Mouse (Mus musculus) 416B (cell line): ENCODE data around the gene Lbhd2.

Experiments used
- DNase-seq: peaks from one replicate; pipeline ENCODE4 v3.0.0; 2011; ENCODE audit warnings: low read depth

Lbhd2 gene

GRCm38 (mm10) chr12:111409583-111409982 lies 3.0 kb downstream of the Lbhd2 start:
- no peak for DNase-seq

GRCm38 (mm10) chr12:111411631-111412355 lies 5.2 kb downstream of the Lbhd2 start:
- no peak for DNase-seq

GRCm38 (mm10) chr12:111412581-111413284 lies 6.1 kb downstream of the Lbhd2 start:
- peak; percentile 62 for DNase-seq

- peak; percentile 93 for DNase-seq
Measured at GRCm38 (mm10) chr12:111413300-111413699, 6.7 kb downstream of the Lbhd2 start.

- DNase-seq: no peak
Measured at GRCm38 (mm10) chr12:111416921-111417779, 10.5 kb downstream of the Lbhd2 start, which contains the start of gene Exoc3l4. Gene Exoc3l4 (plus strand): TSS chr12:111417017.

GRCm38 (mm10) chr12:111419918-111420317 lies 13.3 kb downstream of the Lbhd2 start:
- no peak for DNase-seq

GRCm38 (mm10) chr12:111420946-111421709 lies 14.5 kb downstream of the Lbhd2 start:
- peak; percentile 52 for DNase-seq

GRCm38 (mm10) chr12:111422852-111423251 lies 16.2 kb downstream of the Lbhd2 start:
- no peak for DNase-seq

- no peak for DNase-seq
Measured at GRCm38 (mm10) chr12:111423570-111424129, 17.0 kb downstream of the Lbhd2 start.

- DNase-seq: no peak
Measured at GRCm38 (mm10) chr12:111424547-111424946, 17.9 kb downstream of the Lbhd2 start.

- DNase-seq: peak; percentile 88
Measured at GRCm38 (mm10) chr12:111425258-111425657, 18.6 kb downstream of the Lbhd2 start.

GRCm38 (mm10) chr12:111425789-111426460 lies 19.3 kb downstream of the Lbhd2 start:
- peak; percentile 86 for DNase-seq

GRCm38 (mm10) chr12:111427438-111428113 lies 21.0 kb downstream of the Lbhd2 start:
- DNase-seq: no peak

- no peak for DNase-seq
Measured at GRCm38 (mm10) chr12:111428364-111428763, 21.8 kb downstream of the Lbhd2 start.

GRCm38 (mm10) chr12:111428961-111429911 lies 22.6 kb downstream of the Lbhd2 start:
- no peak for DNase-seq

GRCm38 (mm10) chr12:111430049-111430867 lies 23.6 kb downstream of the Lbhd2 start:
- DNase-seq: peak; percentile 63

- no peak for DNase-seq
Measured at GRCm38 (mm10) chr12:111430868-111431817, 24.5 kb downstream of the Lbhd2 start.
